20 mouse cellular contexts compared by ENCODE assay signal in genomic region chr12:85666112-85666511, GRCm38 (mm10). TPM values are rescaled to one million over a fixed set of nuclear protein-coding genes. Genes with fewer than 3 reads are reported as not detected.
A peak's percentile ranks its signal among the peaks of the same experiment; 100 is the strongest.
DNase-seq lines count a peak whose midpoint lies in the region; TF ChIP-seq lines count a peak whose summit lies in the region.
"Had no signal": no experiment of that assay in that cellular context is flagged by ENCODE, and none has a peak within 500 bp of the region (broad histone marks: within the 10 kb centered on the region; RNA-seq: fewer than 3 reads in every experiment).

No protein-coding gene starts in this region.

- TF ChIP-seq RAD21 in CH12.LX (IDR thresholded peaks at IDR 0.05; ENCODE audit: low read depth, low read length) = no peak

- peak; percentile 38 for DNase-seq in CD4-positive, CD25-positive, alpha-beta regulatory T cell, adult 2 months (ENCODE audit: low read depth, low spot score)
- DNase-seq in CH12.LX (ENCODE audit: extremely low read depth) = no peak
- DNase-seq in induced T-regulatory cell, adult 2 months (ENCODE audit: low read depth) = peak; percentile 72
- DNase-seq in layer of hippocampus, adult 11-12 months (ENCODE audit: low spot score) = no peak
- DNase-seq in cerebellum, adult 8-10 months = no peak
- no peak for DNase-seq in c-Kit-positive CD71-positive TER-119-positive erythroid progenitor cells, embryonic 14.5 days (ENCODE audit: low spot score)
- DNase-seq: adrenal gland, adult 8-10 months; adrenal gland, postnatal 14 days; B cell, adult 2 months; cerebellum, adult 11-12 months; cerebellum, adult 2 months; cerebellum, adult 9-11 months; cerebellum, postnatal 14 days; cerebellum, postnatal 36 days; embryo, embryonic 11 days had no signal

- no peak for TF ChIP-seq CTCF in CH12.LX (conservative IDR thresholded peaks at IDR 0.05 in 1 of 2, IDR thresholded peaks at IDR 0.05 in 1 of 2; ENCODE audit: low read depth in 2 of 2, low read length in 2 of 2)

- dilution Hi-C loops in CH12.LX (cut with MboI; ENCODE audit: extremely low pct_ligation_motif_present, extremely low pct_unique_long_range_greater_than_20kb, low sequenced_read_pairs) = no loop called here

- H3K36me3 ChIP-seq in CH12.LX (replicated peaks in 1 of 2; ENCODE audit: control insufficient read depth in 1 of 2, insufficient read depth in 1 of 2, low read length in 1 of 2) = no peaks in the 10 kb centered on the region
- H3K36me3 ChIP-seq: embryonic facial prominence, embryonic 13.5 days; embryonic facial prominence, embryonic 15.5 days; forebrain, embryonic 10.5 days; forebrain, embryonic 12.5 days had no signal

- H3K4me3 ChIP-seq in CH12.LX (replicated peaks in 1 of 3; ENCODE audit: low read depth in 2 of 3, low read length in 2 of 3, poor library complexity in 1 of 3) = peak overlapping the region in 1 of 3 experiments; percentile 17
- H3K4me3 ChIP-seq: embryonic facial prominence, embryonic 13.5 days; embryonic facial prominence, embryonic 15.5 days; erythroblast, embryonic 14.5 days; forebrain, embryonic 10.5 days; forebrain, embryonic 12.5 days had no signal

- H3K9me3 ChIP-seq in CH12.LX (replicated peaks; ENCODE audit: low read length) = peaks cover 6% of the 10 kb centered on the region
- H3K9me3 ChIP-seq: embryonic facial prominence, embryonic 13.5 days; embryonic facial prominence, embryonic 15.5 days had no signal

- peak overlapping the region; percentile 22; the same call in 1 of the 2 replicates for H3K27ac ChIP-seq in CH12.LX (ENCODE audit: insufficient read depth, low read depth)
- H3K27ac ChIP-seq: embryonic facial prominence, embryonic 13.5 days; embryonic facial prominence, embryonic 15.5 days; forebrain, embryonic 10.5 days; forebrain, embryonic 12.5 days had no signal

- TF ChIP-seq EP300 in CH12.LX (IDR thresholded peaks at IDR 0.05; ENCODE audit: low read length) = 0 out of 2 replicates have a peak, but pooled peaks have one; percentile 36

- H3K27me3 ChIP-seq in CH12.LX (replicated peaks) = no peaks in the 10 kb centered on the region
- H3K27me3 ChIP-seq: embryonic facial prominence, embryonic 13.5 days; embryonic facial prominence, embryonic 15.5 days; forebrain, embryonic 12.5 days had no signal

- no peak overlapping the region for H3K9ac ChIP-seq in CH12.LX (ENCODE audit: insufficient read depth, low read depth)
- H3K9ac ChIP-seq: embryonic facial prominence, embryonic 13.5 days; embryonic facial prominence, embryonic 15.5 days; forebrain, embryonic 12.5 days had no signal

- peaks cover 26 to 49% of the 10 kb centered on the region in 2 experiments for H3K4me1 ChIP-seq in CH12.LX (ENCODE audit: control insufficient read depth in 1 of 2, insufficient read depth in 2 of 2)

- in situ Hi-C loops in CH12.LX (cut with MboI; ENCODE audit: low pct_ligation_motif_present, low pct_unique_long_range_greater_than_20kb, low sequenced_read_pairs) = loop anchor here (5.0 to 25.0 kb wide), 2 partner anchors 159 to 504 kb away; partner anchors contain the start of gene Rps6kl1

- TF ChIP-seq POLR2A in CH12.LX (IDR thresholded peaks at IDR 0.05; ENCODE audit: low read depth, low read length) = no peak

- H3K79me2 ChIP-seq in CH12.LX (replicated peaks; ENCODE audit: control insufficient read depth, extremely low read depth, insufficient read depth, poor library complexity, severe bottlenecking) = no peaks in the 10 kb centered on the region

- H3K4me2 ChIP-seq in CH12.LX (ENCODE audit: insufficient read depth, low read depth, poor library complexity, severe bottlenecking) = peak overlapping the region; percentile 9; the same call in 1 of the 2 replicates
- H3K4me2 ChIP-seq: embryonic facial prominence, embryonic 13.5 days; embryonic facial prominence, embryonic 15.5 days; forebrain, embryonic 12.5 days had no signal

TF ChIP-seq in CH12.LX, 34 proteins besides CTCF, POLR2A, EP300 and RAD21:
- TF ChIP-seq TBP (conservative IDR thresholded peaks at IDR 0.05; ENCODE audit: low read depth, low read length) = no peak
- TF ChIP-seq USF2 (conservative IDR thresholded peaks at IDR 0.05; ENCODE audit: low read depth, low read length) = no peak
- TF ChIP-seq MEF2A (IDR thresholded peaks at IDR 0.05; ENCODE audit: borderline replicate concordance, low read depth, low read length) = no peak
- peak; percentile 35; the same call in 1 of the 2 replicates for TF ChIP-seq IRF4 (IDR thresholded peaks at IDR 0.05; ENCODE audit: low read depth, low read length)
- TF ChIP-seq NELFE (IDR thresholded peaks at IDR 0.05; ENCODE audit: low read depth, low read length) = no peak
- TF ChIP-seq TCF12 (IDR thresholded peaks at IDR 0.05; ENCODE audit: low read depth, low read length) = 0 out of 2 replicates have a peak, but pooled peaks have one; percentile 14
- TF ChIP-seq POLR2AphosphoS2 (IDR thresholded peaks at IDR 0.05; ENCODE audit: low read depth, low read length) = no peak
- TF ChIP-seq MAZ (IDR thresholded peaks at IDR 0.05; ENCODE audit: low read depth, low read length) = 0 out of 2 replicates have a peak, but pooled peaks have one; percentile 25
- no peak for TF ChIP-seq E2F4 (IDR thresholded peaks at IDR 0.05; ENCODE audit: insufficient replicate concordance, low read depth, low read length)
- no peak for TF ChIP-seq ZC3H11A (IDR thresholded peaks at IDR 0.05; ENCODE audit: low read depth, low read length)
- TF ChIP-seq SMC3 (IDR thresholded peaks at IDR 0.05; ENCODE audit: low read depth, low read length) = no peak
- peak; percentile 25; the same call in 1 of the 2 replicates for TF ChIP-seq ELF1 (IDR thresholded peaks at IDR 0.05; ENCODE audit: low read depth, low read length)
- TF ChIP-seq MAX (IDR thresholded peaks at IDR 0.05; ENCODE audit: low read length) = no peak
- TF ChIP-seq MAFK (IDR thresholded peaks at IDR 0.05; ENCODE audit: insufficient replicate concordance, low read length) = no peak

RNA-seq across cellular contexts. Expression of gene Batf, which starts 20.4 kb away (rescaled TPM):
- total RNA-seq in CH12.LX (2012; rRNA removed) (137 and 141 TPM in 2 replicates), CH12.LX (2014; rRNA removed) (128 and 142 TPM in 2 replicates)
- polyA plus RNA-seq in CH12.LX (2012; ENCODE audit: insufficient read length, low read depth) = 89.2 and 104 TPM in 2 replicates

Comparison
In these comparisons a context has a peak if more than half of its experiments do, and no peak if none do; other contexts are left out.
1. DNase-seq: peak in CD4-positive, CD25-positive, alpha-beta regulatory T cell, adult 2 months (single experiment) and induced T-regulatory cell, adult 2 months (single experiment); none in CH12.LX (single experiment), layer of hippocampus, adult 11-12 months (single experiment), cerebellum, adult 8-10 months (single experiment) and c-Kit-positive CD71-positive TER-119-positive erythroid progenitor cells, embryonic 14.5 days (single experiment).